Mouse (Mus musculus): ENCODE measurements around the gene Mrrf. TPM values are rescaled to one million over a fixed set of nuclear protein-coding genes. Genes with fewer than 3 reads are reported as not detected.

The Mrrf gene
- polyA plus RNA-seq, 1 experiment from 2014 or later, result 39.3 TPM

DNA sequence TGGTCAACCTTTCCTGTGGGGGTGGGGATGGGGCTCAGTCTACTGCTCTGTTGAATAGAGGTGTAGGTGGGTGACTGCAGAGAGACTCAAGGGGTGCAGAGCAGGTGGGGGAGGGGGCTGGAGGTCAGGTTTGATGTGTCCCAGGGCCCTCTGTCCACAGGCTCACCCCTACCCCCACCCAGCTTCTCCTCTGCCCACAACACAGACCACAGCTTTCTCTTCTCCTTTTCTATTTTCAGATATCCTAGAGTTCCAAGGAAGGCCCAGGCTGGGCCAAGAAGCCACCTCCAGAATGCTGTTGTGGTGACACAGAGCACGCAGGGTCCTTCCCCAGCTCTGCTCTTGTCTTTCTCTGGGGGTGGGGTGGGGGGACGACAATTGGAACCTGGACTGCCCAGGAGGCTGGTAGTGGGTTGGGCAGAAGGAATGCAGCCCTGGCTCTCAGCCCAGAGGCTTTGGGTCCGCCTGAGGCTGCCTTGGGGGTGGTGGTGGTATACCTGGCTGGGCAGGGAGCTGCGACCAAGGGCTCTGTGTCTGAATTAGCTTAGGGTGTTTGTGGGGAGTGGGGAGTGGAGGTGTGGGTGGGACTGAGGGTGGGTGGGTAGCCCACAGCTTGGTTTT lies 80.9 kb downstream of the Mrrf start:
- Histone ChIP-seq H3K4me3 (ENCODE audit: low read depth, low read length) (no peak overlapping the region), H3K27ac (replicated peaks; ENCODE audit: low read depth, low read length) (no peak overlapping the region), H3K4me2 (ENCODE audit: low read depth, low read length) (no peak overlapping the region), H3K27me3 (ENCODE audit: control insufficient read depth, insufficient read depth, low read length) (no peaks in the 10 kb centered on the region), H3K36me3 (replicated peaks; ENCODE audit: control insufficient read depth, insufficient read depth, low read depth, low read length) (no peaks in the 10 kb centered on the region), H3K9me3 (replicated peaks; ENCODE audit: control insufficient read depth, low read length) (no peaks in the 10 kb centered on the region), H3K4me1 (ENCODE audit: control insufficient read depth, insufficient read depth, low read length) (peaks cover 2% of the 10 kb centered on the region; the same call in 1 of the 2 replicates), H3K9ac (replicated peaks; ENCODE audit: low read length) (no peak overlapping the region)
- ATAC-seq (replicated peaks; ENCODE audit: insufficient number of reproducible peaks, low FRiP score, low TSS enrichment, low read depth), result no peak
- no peak for DNase-seq (ENCODE audit: low spot score)
- 57% methylated on average over 4 of the region's 4 CpGs for WGBS

DNA sequence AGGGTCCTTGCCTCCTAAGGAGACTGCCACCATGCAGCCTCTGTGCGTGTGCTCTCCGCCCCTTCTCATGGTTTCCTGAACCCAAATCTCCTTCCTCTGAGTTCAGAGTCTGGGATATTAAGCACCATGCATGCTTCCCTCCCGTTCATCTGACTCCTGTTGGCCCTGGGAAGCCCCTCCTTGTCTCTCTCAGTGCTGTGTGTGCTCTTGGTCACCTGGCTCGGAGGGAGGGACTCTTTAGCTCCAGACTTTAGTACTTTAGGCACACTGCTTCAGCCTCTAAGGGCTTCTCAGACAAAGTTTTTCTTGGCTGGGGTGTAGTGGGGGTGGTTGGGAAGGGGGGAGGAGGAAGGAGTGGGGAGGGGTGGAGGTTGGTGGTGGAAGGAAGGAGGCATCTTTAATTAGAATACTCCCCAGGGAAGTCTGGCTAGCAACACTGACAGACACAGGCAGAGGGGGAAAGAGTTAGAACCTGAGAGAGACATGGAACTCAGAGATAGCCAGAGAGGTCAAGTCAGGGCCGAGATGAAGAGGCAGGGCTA lies 81.6 kb downstream of the Mrrf start:
- Histone ChIP-seq H3K9me3 (replicated peaks; ENCODE audit: control insufficient read depth, low read length) (no peaks in the 10 kb centered on the region), H3K27me3 (ENCODE audit: control insufficient read depth, insufficient read depth, low read length) (no peaks in the 10 kb centered on the region), H3K36me3 (replicated peaks; ENCODE audit: control insufficient read depth, insufficient read depth, low read depth, low read length) (no peaks in the 10 kb centered on the region), H3K4me1 (ENCODE audit: control insufficient read depth, insufficient read depth, low read length) (no peaks in the 10 kb centered on the region; the same call in 1 of the 2 replicates), H3K4me3 (ENCODE audit: low read depth, low read length) (no peak overlapping the region), H3K4me2 (ENCODE audit: low read depth, low read length) (no peak overlapping the region), H3K27ac (replicated peaks; ENCODE audit: low read depth, low read length) (no peak overlapping the region), H3K9ac (replicated peaks; ENCODE audit: low read length) (no peak overlapping the region)
- WGBS, result 44% methylated on average over 5 of the region's 5 CpGs
- no peak for ATAC-seq (replicated peaks; ENCODE audit: insufficient number of reproducible peaks, low FRiP score, low TSS enrichment, low read depth)
- DNase-seq (ENCODE audit: low spot score), result no peak

DNA sequence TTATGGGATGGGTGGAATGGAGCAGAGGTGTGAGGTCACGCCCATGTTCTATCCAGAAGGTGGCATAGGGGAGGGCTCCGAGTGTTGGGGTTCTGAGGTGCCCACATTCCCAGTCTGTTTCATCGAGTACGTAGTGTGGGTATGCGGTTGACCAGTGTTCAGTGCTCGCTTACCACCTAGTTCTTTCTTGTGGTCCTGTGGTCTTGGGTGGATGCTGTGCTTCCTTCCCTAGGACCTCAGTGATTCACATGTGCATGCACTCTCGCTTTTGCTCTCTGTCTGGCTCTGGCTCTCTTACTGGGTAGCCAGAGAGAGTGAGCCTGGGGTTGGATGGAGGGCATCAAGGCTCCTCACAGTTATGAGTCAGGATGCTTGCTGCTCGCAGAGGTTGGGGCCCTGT lies 83.9 kb downstream of the Mrrf start:
- Histone ChIP-seq H3K36me3 (replicated peaks; ENCODE audit: control insufficient read depth, insufficient read depth, low read depth, low read length) (no peaks in the 10 kb centered on the region), H3K27ac (replicated peaks; ENCODE audit: low read depth, low read length) (no peak overlapping the region), H3K9me3 (replicated peaks; ENCODE audit: control insufficient read depth, low read length) (no peaks in the 10 kb centered on the region), H3K4me2 (ENCODE audit: low read depth, low read length) (no peak overlapping the region), H3K4me3 (ENCODE audit: low read depth, low read length) (no peak overlapping the region), H3K4me1 (ENCODE audit: control insufficient read depth, insufficient read depth, low read length) (no peaks in the 10 kb centered on the region), H3K27me3 (ENCODE audit: control insufficient read depth, insufficient read depth, low read length) (no peaks in the 10 kb centered on the region), H3K9ac (replicated peaks; ENCODE audit: low read length) (no peak overlapping the region)
- ATAC-seq (replicated peaks; ENCODE audit: insufficient number of reproducible peaks, low FRiP score, low TSS enrichment, low read depth) (no peak), DNase-seq (ENCODE audit: low spot score) (no peak)
- WGBS, result 89% methylated on average over 8 of the region's 8 CpGs

DNA sequence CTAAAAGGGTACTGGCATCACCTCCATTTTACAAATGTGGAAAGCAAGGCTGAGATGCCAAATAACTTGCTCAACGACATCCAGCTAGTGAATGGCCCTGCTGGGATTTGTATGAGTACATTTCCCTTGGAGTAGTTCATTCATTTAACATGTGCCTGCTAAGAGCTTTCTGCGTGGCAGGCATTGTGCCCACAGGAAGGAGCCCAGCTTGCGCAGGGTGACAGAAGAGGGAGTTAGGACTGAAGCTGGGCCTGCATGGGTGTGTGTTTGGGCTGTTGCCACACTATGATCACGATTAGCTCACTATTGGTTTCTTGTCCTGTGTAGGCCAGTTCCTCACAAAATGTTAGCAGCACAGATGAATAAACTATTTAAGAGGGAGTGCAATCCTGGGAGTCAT lies 84.7 kb downstream of the Mrrf start:
- no peak for DNase-seq (ENCODE audit: low spot score)
- Histone ChIP-seq H3K27ac (replicated peaks; ENCODE audit: low read depth, low read length) (no peak overlapping the region), H3K9me3 (replicated peaks; ENCODE audit: control insufficient read depth, low read length) (no peaks in the 10 kb centered on the region), H3K4me2 (ENCODE audit: low read depth, low read length) (no peak overlapping the region), H3K36me3 (replicated peaks; ENCODE audit: control insufficient read depth, insufficient read depth, low read depth, low read length) (no peaks in the 10 kb centered on the region), H3K9ac (replicated peaks; ENCODE audit: low read length) (no peak overlapping the region), H3K4me1 (ENCODE audit: control insufficient read depth, insufficient read depth, low read length) (no peaks in the 10 kb centered on the region), H3K27me3 (ENCODE audit: control insufficient read depth, insufficient read depth, low read length) (no peaks in the 10 kb centered on the region), H3K4me3 (ENCODE audit: low read depth, low read length) (no peak overlapping the region)
- no peak for ATAC-seq (replicated peaks; ENCODE audit: insufficient number of reproducible peaks, low FRiP score, low TSS enrichment, low read depth)
- WGBS, result 87% methylated on average over 4 of the region's 4 CpGs

DNA sequence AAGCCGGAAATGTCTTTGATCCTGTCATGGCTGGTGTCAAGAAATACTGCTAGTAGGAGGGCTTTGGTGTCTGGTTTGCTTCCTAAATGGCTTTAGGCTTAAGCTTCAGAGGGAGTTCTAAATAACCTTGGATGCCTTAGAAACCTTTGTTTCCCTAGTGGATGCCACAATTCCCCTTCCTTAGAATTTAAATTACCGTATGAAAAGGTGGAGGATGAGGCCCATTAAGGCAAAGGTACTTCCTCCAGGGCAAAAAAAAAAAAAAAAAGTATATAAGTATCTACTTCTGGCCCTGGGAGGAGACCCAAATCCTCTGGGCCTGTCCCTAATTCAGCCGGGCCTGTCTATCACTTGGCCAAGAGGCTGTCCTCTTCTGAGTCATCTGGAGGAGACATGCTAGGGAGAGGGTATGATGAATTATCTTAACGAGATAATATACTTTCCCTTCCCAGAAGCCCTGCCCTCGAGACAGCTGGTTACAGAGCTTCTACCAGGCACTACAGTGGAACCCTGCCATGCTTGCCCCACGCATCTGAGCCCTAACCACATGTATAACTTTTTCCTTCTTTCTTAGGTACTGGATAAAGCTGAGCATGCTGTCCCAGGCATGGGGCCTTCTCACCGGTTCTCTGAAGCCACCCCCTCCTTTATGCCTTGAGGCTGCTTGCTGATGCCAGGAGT lies 86.1 kb downstream of the Mrrf start:
- Histone ChIP-seq H3K27me3 (ENCODE audit: control insufficient read depth, insufficient read depth, low read length) (no peaks in the 10 kb centered on the region), H3K4me3 (ENCODE audit: low read depth, low read length) (no peak overlapping the region), H3K27ac (replicated peaks; ENCODE audit: low read depth, low read length) (no peak overlapping the region), H3K9me3 (replicated peaks; ENCODE audit: control insufficient read depth, low read length) (no peaks in the 10 kb centered on the region), H3K4me1 (ENCODE audit: control insufficient read depth, insufficient read depth, low read length) (no peaks in the 10 kb centered on the region), H3K36me3 (replicated peaks; ENCODE audit: control insufficient read depth, insufficient read depth, low read depth, low read length) (no peaks in the 10 kb centered on the region), H3K4me2 (ENCODE audit: low read depth, low read length) (no peak overlapping the region), H3K9ac (replicated peaks; ENCODE audit: low read length) (no peak overlapping the region)
- WGBS, result 57% methylated on average over 7 of the region's 7 CpGs
- ATAC-seq (replicated peaks; ENCODE audit: insufficient number of reproducible peaks, low FRiP score, low TSS enrichment, low read depth), result no peak
- no peak for DNase-seq (ENCODE audit: low spot score)

DNA sequence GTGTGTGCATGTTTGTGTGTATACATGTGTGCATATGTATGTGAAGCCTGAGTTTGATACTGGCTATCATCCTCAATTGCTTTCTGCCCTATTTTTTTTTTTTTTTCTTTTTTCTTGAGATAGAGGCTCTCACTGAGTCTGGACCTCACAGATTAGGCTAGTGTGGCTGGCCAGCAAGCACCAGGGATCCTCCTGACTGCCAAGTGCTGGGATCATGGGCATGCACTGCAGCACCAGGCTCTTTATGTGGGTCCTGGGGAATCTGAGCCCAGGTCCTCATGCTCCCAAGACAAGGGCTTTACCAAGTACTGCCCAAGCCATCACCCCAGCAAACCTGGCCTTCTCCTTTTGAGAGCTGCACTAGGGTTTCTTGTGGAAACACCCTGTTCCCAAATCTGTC lies 87.2 kb downstream of the Mrrf start:
- no peak overlapping the region for H3K4me2 ChIP-seq (ENCODE audit: low read depth, low read length)
- H3K4me1 ChIP-seq (ENCODE audit: control insufficient read depth, insufficient read depth, low read length), result no peaks in the 10 kb centered on the region
- no peak overlapping the region for H3K27ac ChIP-seq (replicated peaks; ENCODE audit: low read depth, low read length)
- H3K9me3 ChIP-seq (replicated peaks; ENCODE audit: control insufficient read depth, low read length), result no peaks in the 10 kb centered on the region
- no peak overlapping the region for H3K4me3 ChIP-seq (ENCODE audit: low read depth, low read length)
- DNase-seq (ENCODE audit: low spot score), result no peak
- H3K27me3 ChIP-seq (ENCODE audit: control insufficient read depth, insufficient read depth, low read length), result no peaks in the 10 kb centered on the region
- H3K9ac ChIP-seq (replicated peaks; ENCODE audit: low read length), result no peak overlapping the region
- no peaks in the 10 kb centered on the region for H3K36me3 ChIP-seq (replicated peaks; ENCODE audit: control insufficient read depth, insufficient read depth, low read depth, low read length)
- ATAC-seq (replicated peaks; ENCODE audit: insufficient number of reproducible peaks, low FRiP score, low TSS enrichment, low read depth), result no peak

DNA sequence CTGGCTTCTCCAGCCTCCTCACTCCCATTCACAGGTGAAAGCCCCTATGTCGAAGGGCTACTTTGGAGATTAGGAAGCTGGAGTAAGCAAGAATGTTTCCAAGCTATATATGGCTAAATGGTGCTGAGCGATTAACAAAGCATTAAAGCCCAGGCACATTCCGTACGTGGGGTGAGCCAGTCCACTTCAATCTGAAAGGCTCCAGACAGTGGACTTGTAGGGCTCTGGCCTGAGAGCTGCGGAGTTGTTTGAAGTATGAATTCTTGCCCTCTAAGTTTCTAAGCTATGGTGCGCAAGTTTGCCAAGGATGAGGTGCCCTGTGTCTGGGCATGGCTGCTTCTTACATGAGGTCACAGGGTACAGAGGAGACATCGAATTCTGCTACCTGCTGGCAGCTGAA lies 88.0 kb downstream of the Mrrf start:
- H3K4me2 ChIP-seq (ENCODE audit: low read depth, low read length), result no peak overlapping the region
- no peak for ATAC-seq (replicated peaks; ENCODE audit: insufficient number of reproducible peaks, low FRiP score, low TSS enrichment, low read depth)
- H3K9me3 ChIP-seq (replicated peaks; ENCODE audit: control insufficient read depth, low read length), result no peaks in the 10 kb centered on the region
- H3K27me3 ChIP-seq (ENCODE audit: control insufficient read depth, insufficient read depth, low read length), result no peaks in the 10 kb centered on the region
- H3K36me3 ChIP-seq (replicated peaks; ENCODE audit: control insufficient read depth, insufficient read depth, low read depth, low read length), result no peaks in the 10 kb centered on the region
- WGBS, result 84% methylated on average over 7 of the region's 7 CpGs
- no peak overlapping the region for H3K4me3 ChIP-seq (ENCODE audit: low read depth, low read length)
- no peaks in the 10 kb centered on the region for H3K4me1 ChIP-seq (ENCODE audit: control insufficient read depth, insufficient read depth, low read length)
- no peak for DNase-seq (ENCODE audit: low spot score)
- H3K27ac ChIP-seq (replicated peaks; ENCODE audit: low read depth, low read length), result no peak overlapping the region
- H3K9ac ChIP-seq (replicated peaks; ENCODE audit: low read length), result no peak overlapping the region

DNA sequence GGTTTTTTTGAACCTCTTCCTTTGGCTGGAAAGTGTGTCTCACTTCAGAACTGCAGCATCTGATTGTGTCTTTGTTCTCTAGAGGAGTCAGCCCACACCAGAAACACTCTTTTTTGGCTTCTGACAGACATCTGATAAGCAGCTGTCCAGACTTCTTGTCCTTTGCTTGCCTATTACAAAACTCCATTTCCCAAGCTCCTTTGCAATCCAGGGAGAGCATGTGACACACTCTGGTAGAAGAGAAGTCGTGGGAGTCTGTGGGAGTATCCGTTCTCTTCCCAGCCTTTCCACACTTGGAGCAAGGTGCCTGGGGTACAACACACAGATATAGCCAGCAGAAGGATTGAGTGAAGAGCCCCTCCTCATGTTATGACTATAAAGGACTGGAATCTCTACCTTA lies 88.4 kb downstream of the Mrrf start:
- WGBS, result 28% methylated on average over 2 of the region's 2 CpGs
- no peaks in the 10 kb centered on the region for H3K36me3 ChIP-seq (replicated peaks; ENCODE audit: control insufficient read depth, insufficient read depth, low read depth, low read length)
- no peak for DNase-seq (ENCODE audit: low spot score)

More for the DNA sequence above, 88.4 kb downstream of the Mrrf start:
- Histone ChIP-seq H3K4me1 (ENCODE audit: control insufficient read depth, insufficient read depth, low read length) (no peaks in the 10 kb centered on the region), H3K27me3 (ENCODE audit: control insufficient read depth, insufficient read depth, low read length) (no peaks in the 10 kb centered on the region), H3K27ac (replicated peaks; ENCODE audit: low read depth, low read length) (no peak overlapping the region), H3K9me3 (replicated peaks; ENCODE audit: control insufficient read depth, low read length) (no peaks in the 10 kb centered on the region), H3K9ac (replicated peaks; ENCODE audit: low read length) (no peak overlapping the region), H3K4me2 (ENCODE audit: low read depth, low read length) (no peak overlapping the region), H3K4me3 (ENCODE audit: low read depth, low read length) (no peak overlapping the region)
- ATAC-seq (replicated peaks; ENCODE audit: insufficient number of reproducible peaks, low FRiP score, low TSS enrichment, low read depth), result no peak
